Mouse (Mus musculus) embryo, embryonic 11.5 days (tissue): ENCODE data around the gene Casq2.
"Not testable (repeated sequence)": the region's sequence is repeated elsewhere in the genome, so short reads cannot be mapped to it uniquely, and the experiment has no call there.

Experiments used
- DNase-seq: peaks from one replicate; pipeline ENCODE4 v3.0.0-alpha.2; 2012; ENCODE audit warnings: low read depth, low spot score

Gene Casq2

DNA sequence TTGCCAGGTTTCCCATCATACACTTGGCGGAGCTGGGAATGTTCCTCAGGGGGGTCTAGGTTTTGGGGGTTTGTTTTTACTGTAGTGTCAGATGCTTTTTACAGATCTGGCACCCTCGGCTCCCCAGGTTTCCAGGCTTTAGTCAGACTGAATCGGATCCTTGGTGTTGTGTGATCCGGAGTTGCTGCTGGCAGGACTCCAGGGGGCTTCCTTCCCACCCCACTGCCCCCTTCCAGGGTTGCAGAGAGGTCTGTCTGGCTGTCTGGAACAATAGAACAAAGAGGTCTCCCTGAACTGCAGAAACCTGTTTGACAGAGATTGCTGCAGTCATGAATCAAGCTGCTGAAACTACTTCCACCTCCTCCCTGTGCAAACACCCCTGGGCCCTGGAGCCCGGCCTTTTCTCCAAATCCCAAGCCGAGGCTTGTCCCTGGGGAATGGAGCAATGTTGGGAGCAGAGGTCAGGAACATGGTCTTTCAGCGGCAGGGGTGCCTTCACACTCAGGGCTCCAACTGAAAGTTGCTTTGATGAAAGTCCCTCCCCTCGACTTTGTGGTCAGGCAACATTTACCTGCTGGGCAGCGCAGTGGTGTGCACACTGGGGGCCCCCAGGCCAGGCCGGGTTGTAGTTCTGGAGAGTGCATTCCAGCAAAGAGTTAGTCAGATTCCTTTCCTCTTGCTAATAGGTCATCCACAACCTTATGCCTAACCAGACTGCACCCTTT lies 49.3 kb downstream of the Casq2 start:
- no peak for DNase-seq

DNA sequence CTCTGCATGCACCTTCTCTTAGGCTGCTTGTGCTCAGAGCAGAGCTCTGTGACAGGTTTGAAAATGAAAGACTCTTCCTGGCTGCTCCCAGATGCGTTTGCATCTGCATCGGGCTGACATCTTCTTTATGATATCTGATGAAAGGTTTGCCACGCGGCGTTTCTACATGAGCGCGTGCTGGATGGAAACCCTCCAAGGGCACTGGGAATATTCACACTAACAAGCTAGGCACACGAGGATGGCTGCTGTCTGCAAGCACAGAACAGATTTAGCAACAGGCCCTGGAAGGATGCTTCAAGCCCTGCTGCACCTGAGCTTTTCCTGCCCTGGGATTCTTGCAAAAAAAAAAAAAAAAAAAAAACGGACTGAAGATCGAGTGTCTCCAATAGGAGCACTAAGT lies 50.9 kb downstream of the Casq2 start:
- no peak for DNase-seq

DNA sequence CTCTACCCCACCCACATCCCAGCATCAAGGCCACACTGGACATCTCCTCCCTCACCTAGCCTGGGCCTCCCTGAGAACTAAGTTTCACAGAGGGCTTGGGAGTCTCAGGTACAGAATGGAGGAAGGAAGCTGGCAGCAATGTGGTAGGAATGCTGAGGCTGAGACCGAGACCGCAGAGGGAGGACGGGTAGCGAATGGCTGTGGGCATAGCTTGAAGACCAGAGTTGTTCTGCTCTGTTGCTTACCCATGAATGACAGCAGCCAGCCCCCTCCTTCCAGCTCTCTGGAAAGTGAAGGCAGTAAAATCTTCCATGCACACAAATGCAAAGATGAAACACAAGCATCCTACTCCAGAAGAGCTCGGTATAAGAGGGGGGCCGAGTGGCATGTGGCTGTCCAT lies 52.7 kb downstream of the Casq2 start:
- no peak for DNase-seq

DNA sequence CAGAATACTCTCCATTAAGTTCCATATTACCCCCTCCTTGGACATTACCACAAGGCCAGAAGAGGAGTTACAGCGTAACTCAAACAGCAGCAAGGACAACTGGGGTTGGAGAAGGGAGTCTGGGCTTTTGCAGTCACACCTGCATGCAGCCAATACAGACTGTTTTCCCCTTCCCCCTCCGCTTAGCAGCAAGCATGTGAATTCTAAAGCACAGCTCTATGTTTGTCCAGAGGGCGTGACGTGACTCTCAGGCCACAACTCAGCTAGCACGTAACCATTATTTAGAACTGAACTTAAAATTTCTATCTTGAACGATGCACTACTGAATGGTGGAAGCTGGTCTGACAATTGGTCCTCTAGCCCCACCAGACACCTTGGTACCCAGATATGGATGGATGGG lies 54.4 kb downstream of the Casq2 start:
- no peak for DNase-seq

DNA sequence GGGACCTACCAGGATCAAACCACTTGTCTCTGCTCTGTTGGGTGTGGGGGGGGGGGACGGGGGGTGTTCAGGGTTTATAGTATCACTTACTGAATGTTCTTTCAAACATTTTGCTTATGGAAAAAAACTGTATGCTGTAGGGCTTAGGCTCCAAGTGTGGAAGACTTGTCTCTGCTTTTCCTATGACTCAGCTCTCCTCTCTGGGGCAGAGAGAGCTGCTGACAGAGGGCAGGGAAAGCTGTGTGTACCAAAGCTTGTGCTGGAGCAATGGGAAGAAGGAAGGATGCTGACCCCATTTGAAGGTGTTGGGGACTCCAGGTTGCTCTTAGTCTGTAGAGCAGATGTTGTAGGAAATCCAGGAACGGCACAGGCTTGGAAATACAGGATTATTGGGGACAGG lies 55.2 kb downstream of the Casq2 start:
- no peak for DNase-seq

DNA sequence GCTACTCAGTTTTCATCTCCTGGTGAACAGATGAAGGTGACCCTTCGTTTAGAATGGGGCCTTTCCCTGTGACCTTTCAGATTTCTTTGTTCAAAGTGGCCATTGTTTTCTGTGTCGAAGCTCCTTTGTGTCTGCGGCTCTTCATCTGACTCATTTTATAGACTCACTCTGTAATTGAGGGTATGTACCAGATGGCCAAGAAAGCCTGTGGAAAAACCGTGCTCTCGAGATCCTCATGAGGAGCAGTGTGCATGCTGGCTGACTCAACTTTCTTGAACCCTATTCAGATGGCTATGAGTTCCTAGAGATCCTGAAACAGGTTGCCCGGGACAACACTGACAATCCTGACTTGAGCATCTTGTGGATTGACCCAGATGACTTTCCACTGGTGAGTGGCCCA lies 55.7 kb downstream of the Casq2 start:
- DNase-seq: no peak

DNA sequence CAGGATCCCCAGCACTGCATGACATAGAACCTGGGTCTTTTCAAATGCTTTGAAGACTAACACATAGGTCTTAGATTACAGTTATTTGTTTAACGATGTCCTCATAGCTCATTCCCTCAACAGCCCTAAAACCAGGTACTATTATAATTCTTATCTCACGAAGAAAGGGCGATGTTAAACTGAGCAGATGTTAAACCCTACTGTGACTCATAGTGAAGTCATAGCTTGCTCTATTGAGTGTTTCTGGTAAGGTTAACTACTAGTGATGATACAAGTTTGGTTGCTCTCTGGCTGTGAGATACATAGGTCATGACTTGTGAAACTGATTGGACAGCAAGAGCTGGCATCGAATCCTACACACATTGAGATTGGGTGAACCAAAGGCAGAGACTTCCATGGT lies 56.7 kb downstream of the Casq2 start:
- DNase-seq: no peak

DNA sequence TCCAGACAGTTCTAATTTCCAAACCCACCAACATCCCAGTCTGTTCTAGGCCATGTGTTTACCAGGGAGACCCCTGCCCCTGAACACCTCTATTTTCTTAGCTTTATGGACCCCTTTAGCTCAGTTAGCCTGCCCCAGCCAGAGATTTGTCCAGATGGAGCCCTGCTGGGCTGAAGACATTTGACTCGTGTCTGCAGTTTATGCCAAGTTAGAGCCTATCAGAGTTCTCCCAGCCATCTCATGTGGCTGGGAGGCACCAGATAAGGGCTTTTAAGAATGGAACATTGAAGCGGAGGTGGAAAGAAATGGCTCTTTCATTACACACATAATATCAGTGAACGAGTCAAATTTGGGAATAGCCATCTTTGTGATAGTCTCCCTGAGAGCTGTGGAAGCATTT lies 57.3 kb downstream of the Casq2 start:
- no peak for DNase-seq

DNA sequence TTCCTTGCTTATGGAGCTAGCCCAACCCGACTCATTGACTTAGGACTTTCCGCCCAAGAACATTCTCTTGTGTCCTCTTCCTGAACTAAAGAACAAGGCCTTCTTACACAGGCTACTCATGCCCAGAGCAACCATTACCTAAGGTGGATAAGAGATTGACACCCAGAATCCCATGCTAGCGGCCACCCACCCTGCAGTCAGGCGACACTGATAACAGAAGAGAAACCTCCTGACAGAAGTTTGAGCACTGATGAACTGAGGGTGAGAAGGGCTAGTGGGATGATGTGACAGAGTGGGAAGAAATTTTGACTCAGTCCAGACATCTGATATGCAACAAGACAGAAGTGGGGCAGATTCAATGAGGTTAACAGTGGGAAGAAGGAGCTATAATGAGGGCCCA lies 58.2 kb downstream of the Casq2 start:
- DNase-seq: no peak

DNA sequence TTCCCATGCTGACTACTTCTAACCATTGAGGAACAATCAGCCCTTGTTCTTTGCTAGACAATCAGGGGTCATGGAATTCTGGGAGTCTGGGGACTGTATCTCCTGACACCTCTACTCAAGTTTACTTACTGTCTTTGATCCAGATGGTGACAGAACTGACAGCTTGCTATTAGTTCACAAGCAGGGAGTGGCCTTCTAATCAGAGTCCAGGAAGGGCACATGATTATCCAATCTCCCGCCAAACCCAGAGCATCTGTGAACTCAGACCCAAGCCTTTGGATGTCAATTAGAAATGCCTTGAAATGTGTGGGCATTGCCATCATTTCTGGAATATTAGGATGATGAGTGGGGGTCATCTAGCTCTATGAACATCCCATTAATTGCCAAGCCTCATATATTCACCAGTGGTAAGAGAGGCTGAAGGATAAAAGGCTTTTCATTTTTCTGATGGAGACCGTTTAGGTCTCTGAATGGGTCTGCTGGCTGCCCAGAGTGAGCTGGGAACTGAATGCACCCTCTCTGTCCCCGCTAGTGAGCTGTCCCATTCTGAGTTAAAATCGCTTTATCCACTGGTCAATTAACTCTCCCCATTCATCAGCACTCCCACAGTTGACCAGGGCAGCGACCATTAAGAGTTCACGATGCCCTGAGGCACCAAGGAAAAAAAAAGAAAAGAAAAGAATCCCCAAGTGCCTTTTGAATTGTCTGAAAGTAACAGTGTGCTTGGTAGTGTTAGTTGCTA lies 59.6 kb downstream of the Casq2 start:
- no peak for DNase-seq

DNA sequence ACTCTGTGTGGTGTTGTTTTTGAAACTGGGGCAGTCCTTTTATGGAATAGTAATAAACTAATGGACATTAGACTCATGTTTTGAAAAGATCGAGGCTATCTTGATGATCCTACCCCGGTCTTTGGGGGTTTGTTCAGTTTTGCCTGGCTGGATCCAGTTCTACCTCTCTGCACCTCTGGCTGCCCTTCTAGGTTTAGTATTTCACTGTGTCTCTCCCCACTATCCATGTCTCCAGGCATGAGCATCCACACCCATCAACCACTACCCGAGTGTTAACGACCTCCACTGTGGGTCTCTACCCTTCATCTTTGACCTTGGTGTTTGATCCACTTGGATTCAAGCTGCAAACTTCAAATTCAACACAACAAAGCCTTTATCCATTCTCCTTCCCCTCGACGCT lies 60.2 kb downstream of the Casq2 start:
- no peak for DNase-seq

DNA sequence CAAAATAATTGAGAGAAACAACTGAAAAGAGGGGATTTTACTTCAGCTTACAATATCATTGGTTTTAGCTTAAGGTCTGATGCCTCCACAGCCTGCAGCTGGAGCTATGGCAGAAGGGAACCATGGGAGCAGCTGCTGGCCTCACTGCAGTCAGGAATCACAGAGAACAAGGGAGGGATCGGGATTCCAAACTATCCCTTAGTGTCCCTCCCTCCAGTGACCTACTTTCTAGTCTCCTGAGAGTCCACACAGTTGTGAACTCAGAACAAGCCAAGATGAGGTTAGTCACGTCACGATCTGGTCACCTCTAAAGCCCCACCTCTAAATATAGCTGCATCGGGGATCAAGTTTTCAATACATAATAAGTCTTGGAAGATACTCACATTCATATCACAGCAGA lies 61.0 kb downstream of the Casq2 start:
- DNase-seq: no peak

DNA sequence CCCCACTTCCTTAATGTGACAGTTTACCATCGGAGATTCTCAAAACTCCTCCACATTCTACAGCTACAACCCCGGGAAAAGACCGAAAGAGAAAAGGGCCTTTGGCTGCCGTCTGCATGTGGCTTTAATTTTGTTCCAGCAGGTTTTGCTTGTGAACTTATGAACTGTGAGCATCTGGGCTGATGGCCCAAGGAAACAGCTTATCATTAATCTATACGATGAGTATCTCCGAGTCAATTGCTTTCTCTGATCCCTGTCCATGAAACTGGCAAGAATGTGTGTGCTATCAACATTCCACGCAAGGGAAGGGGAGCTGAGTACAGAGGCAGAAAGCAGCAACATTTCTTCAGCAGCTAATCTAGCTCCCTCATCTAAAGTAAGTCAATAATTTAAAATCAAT lies 63.7 kb downstream of the Casq2 start:
- DNase-seq: no peak

DNA sequence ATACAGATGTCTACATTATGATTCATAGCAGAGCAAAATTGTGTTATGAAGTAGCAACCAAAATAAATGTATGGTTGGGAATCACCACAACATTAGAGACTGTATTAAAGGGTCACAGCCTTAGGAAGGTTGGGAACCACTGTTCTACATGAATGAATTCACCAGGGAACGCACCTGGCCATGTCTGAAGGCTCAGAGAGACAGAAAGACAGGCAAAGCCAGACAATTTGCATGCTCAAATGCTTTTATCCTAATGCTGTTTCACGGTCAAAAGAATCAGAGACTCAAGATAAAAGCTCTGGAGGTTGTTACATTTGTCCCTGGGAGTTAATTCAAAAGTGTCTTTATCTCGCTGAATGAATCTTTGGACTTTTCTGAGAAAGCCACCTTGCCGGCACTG lies 65.6 kb downstream of the Casq2 start:
- DNase-seq: no peak

DNA sequence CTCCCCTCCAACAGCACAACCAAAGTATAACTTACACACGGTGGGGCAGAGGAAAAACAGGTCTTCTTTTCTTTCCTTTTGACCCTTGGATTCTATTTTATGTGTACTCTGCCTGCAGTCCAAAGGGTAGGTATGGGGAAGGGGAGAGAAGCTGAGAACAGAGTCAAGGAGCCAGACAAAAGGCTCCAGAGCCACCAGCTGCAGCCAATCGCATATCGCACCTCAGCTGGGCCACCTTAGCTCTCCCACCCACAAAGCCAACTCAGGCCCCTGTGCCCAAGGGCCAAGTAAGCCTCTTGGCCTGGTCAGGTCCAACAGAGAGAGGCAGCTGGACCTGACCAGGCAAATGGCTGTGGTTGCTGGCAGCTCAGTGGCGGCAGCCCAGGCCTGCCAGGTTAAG lies 66.3 kb downstream of the Casq2 start:
- DNase-seq: no peak

DNA sequence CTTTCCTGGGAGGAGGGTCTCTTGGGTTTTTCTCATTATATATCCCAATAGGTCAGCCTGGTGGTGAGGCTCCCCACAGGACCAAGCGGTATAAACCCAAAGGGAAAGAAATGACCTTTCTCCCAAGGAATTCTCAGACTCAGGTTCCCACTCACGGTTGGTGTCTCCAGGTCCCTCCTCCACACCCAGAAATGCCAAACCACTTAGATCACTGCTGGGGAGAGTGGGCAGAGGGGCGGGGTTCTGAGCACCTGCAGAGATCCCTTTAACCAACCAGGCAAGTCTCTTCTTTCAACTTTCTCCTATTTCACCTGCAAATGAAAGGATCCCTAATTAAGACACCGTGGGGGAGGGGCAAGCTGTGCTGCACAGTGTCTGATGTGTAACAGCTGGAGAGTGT lies 66.7 kb downstream of the Casq2 start:
- no peak for DNase-seq

DNA sequence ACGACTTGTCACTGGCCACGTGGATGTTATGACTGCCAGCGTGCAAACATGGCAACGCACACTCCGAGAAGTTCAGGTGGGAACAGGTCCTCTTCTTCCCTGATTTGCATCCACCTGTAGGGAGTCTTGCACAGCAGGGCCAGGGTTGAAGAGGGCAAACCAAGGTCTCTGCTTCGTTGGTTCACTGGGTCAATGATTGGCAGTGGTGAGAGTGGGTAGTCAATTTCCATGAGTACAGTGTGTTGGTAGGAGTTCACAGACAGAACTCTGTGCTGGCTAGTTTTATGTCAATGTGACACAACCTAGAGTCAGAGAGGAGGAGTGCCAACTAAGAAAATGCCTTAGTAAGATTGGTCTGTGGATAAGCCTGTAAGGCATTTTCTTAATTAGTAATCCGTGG lies 67.9 kb downstream of the Casq2 start:
- DNase-seq: no peak

DNA sequence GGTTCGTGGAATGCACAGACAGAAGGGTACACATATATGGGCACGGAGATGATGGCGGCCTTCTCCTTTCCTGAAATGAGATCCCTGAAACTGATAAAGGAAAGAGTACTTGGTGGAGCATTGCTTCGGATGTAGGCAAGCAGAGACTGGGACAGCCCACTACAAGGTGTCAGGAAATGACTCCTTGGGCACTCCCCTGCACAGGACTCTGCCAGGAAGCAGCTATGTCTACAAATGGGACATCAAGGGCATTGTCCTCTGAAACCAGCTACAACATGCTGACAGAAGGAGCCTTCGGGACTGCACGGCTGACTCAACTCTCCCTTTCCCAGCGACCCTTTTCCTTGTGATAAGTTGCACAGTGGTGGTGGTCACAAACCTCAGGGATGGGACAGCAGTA lies 70.5 kb downstream of the Casq2 start:
- no peak for DNase-seq

DNA sequence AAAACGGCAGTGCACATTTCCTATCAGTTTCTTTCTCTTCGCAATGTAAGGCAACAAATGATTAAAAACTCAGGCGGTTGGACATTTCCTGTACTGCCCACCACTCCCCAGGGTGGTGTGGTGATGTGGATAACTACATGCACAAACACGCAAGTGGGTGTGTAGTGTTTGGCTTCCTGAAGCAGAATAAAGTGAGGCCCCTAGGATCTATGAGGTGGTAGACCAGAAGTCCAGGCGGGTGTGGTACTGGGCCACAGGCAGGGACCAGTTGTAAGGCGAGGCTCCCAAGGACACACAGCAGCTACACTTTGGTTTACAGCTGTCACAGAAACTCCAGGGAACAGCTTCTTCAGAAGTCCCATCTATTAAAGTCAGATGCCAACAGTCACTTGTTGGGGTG lies 71.4 kb downstream of the Casq2 start:
- DNase-seq: no peak

DNA sequence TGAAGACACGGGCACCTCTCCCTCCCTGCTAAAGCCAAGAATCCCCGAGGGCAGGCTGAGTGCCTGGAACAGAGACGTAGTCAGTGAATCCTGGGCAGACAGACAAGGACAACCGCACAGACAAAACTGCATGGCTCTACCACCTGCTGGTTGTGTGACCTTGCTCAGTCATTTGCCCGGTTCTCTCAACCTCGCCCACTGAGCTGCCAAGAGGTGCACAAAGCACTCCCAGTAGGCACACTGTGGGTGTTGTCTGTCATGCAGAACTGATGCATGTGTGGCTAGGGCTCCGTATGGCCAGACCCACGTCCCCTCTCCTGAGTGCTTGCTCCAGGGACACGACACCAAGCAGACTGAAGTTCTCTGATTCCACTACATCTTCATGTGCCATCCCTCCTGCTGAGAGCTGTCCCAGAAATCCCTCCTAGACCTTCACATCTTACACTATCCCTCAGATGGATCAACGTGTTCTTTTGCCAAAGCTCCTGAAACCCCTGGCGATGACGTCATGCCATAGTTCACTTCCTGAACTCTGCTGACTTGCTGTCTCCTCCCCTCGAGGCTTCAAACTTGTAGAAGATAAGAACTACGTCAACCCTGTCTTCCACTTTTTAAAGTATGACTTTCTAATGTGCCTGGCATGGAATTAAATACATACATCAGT lies 72.7 kb downstream of the Casq2 start:
- DNase-seq: no peak

DNA sequence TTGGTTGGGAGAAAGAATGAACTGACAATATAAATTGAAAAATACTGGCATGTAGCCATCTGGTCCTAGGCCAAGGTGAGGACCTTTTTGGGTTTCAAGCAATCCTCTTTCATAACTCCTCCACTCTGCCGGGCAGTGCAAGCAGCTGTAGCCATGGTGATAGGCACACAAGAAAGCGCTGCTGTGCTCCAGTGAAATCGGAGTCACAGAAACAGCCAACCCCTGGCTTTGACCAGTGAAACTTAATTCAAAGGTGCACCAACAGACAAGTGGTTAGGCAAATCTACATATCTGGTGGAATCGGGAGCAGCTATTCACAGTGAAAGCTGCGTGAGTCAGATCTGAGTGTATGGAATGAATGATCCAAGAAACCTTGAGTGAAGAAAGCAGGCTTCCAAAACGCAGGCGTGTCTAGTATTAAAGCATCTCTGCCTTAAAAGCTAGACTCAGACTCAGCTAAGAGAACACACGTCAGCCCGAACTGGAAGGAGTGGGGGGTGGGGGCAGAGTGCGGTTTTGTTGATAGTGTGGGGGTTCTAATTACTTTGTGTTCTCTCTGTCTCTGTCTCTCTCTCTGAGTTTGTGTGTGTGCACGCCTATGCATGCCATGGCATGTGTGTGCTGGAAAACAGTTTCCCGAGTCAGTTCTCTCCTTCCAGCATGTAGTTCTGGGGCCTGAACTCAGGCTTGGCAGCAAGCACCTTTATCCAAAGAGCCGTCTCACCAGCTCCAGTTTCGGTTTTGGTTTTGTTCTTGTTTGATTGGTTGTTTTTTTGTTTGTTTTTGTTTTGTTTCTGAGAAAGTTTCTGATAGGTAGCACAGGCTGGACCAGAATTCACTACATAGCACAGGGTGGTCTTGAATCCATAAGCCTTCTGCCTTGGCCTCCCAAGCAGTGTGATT lies 73.5 kb downstream of the Casq2 start:
- DNase-seq: no peak

DNA sequence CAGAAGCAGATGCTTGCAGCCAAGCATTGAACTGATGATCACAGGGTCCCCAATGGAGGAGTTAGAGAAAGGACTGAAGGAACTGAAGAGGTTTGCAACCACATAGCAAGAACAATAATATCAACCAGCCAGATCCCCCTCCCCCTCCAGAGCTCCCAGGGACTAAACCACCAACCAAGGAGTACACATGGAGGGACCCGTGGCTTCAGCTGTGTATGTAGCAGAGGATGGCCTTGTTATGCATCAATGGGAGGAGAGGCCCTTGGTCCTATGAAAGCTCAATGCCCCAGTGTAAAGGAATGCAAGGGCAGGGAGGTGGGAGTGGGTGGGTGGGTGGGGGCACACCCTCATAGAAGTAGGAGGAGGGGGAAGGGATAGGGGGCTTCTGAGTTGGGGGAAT lies 77.6 kb downstream of the Casq2 start:
- not testable (repeated sequence) for DNase-seq
